Mouse (Mus musculus): ENCODE results near the gene Otulin. TPM values are rescaled to one million over a fixed set of nuclear protein-coding genes. Genes with fewer than 3 reads are reported as not detected.

The Otulin gene
- polyA plus RNA-seq, 1 experiment from 2014 or later: 41.8 TPM

GRCm38 (mm10) chr15:27519857-27520256 is 110.6 kb downstream of the Otulin start:
- Histone ChIP-seq H3K36me3 (ENCODE audit: insufficient read depth) (no peaks in the 10 kb centered on the region), H3K9ac (no peak overlapping the region), H3K4me1 (ENCODE audit: insufficient read depth) (peaks cover 4% of the 10 kb centered on the region; the same call in 1 of the 2 replicates), H3K27me3 (ENCODE audit: insufficient read depth, low read length) (no peaks in the 10 kb centered on the region), H3K4me3 (ENCODE audit: low read depth, low read length) (no peak overlapping the region), H3K27ac (ENCODE audit: low read depth) (no peak overlapping the region), H3K4me2 (no peak overlapping the region), H3K9me3 (ENCODE audit: low read depth, low read length) (no peaks in the 10 kb centered on the region)
- DNase-seq (no peak), ATAC-seq (ENCODE audit: insufficient read depth) (no peak)
- WGBS: 91% methylated on average over 7 of the region's 7 CpGs
- TF ChIP-seq CTCF (IDR thresholded peaks at IDR 0.05; ENCODE audit: low read depth): no peak

GRCm38 (mm10) chr15:27518026-27518425 is 112.5 kb downstream of the Otulin start:
- no peak overlapping the region for H3K4me3 ChIP-seq (ENCODE audit: low read depth, low read length)
- H3K4me1 ChIP-seq (ENCODE audit: insufficient read depth): peaks cover 4% of the 10 kb centered on the region; the same call in 1 of the 2 replicates
- no peak for DNase-seq
- H3K27ac ChIP-seq (ENCODE audit: low read depth): no peak overlapping the region
- WGBS: 77% methylated on average over 8 of the region's 8 CpGs
- no peak overlapping the region for H3K4me2 ChIP-seq
- H3K9ac ChIP-seq: no peak overlapping the region
- no peak for ATAC-seq (ENCODE audit: insufficient read depth)
- no peaks in the 10 kb centered on the region for H3K9me3 ChIP-seq (ENCODE audit: low read depth, low read length)
- no peaks in the 10 kb centered on the region for H3K36me3 ChIP-seq (ENCODE audit: insufficient read depth)
- TF ChIP-seq CTCF (IDR thresholded peaks at IDR 0.05; ENCODE audit: low read depth): no peak
- H3K27me3 ChIP-seq (ENCODE audit: insufficient read depth, low read length): no peaks in the 10 kb centered on the region

GRCm38 (mm10) chr15:27516927-27517326 is 113.6 kb downstream of the Otulin start:
- Histone ChIP-seq H3K4me2 (no peak overlapping the region), H3K4me3 (ENCODE audit: low read depth, low read length) (no peak overlapping the region), H3K9me3 (ENCODE audit: low read depth, low read length) (no peaks in the 10 kb centered on the region), H3K27me3 (ENCODE audit: insufficient read depth, low read length) (no peaks in the 10 kb centered on the region), H3K36me3 (ENCODE audit: insufficient read depth) (no peaks in the 10 kb centered on the region), H3K9ac (no peak overlapping the region), H3K27ac (ENCODE audit: low read depth) (no peak overlapping the region), H3K4me1 (ENCODE audit: insufficient read depth) (peaks cover 4% of the 10 kb centered on the region; the same call in 1 of the 2 replicates)
- ATAC-seq (ENCODE audit: insufficient read depth): no peak
- no peak for DNase-seq
- 62% methylated on average over 1 of the region's 1 CpGs for WGBS
- no peak for TF ChIP-seq CTCF (IDR thresholded peaks at IDR 0.05; ENCODE audit: low read depth)

GRCm38 (mm10) chr15:27508982-27509381 is 121.5 kb downstream of the Otulin start:
- Histone ChIP-seq H3K9ac (no peak overlapping the region), H3K9me3 (ENCODE audit: low read depth, low read length) (no peaks in the 10 kb centered on the region), H3K4me3 (ENCODE audit: low read depth, low read length) (no peak overlapping the region), H3K4me1 (ENCODE audit: insufficient read depth) (peaks cover 6% of the 10 kb centered on the region; the same call in 1 of the 2 replicates), H3K27ac (ENCODE audit: low read depth) (no peak overlapping the region), H3K4me2 (no peak overlapping the region), H3K27me3 (ENCODE audit: insufficient read depth, low read length) (no peaks in the 10 kb centered on the region), H3K36me3 (ENCODE audit: insufficient read depth) (no peaks in the 10 kb centered on the region)
- ATAC-seq (ENCODE audit: insufficient read depth): no peak
- DNase-seq: no peak
- no peak for TF ChIP-seq CTCF (IDR thresholded peaks at IDR 0.05; ENCODE audit: low read depth)
- 89% methylated on average over 17 of the region's 17 CpGs for WGBS

GRCm38 (mm10) chr15:27508169-27508568 is 122.3 kb downstream of the Otulin start:
- no peak overlapping the region for H3K4me2 ChIP-seq
- ATAC-seq (ENCODE audit: insufficient read depth) (no peak), DNase-seq (no peak)
- no peak overlapping the region for H3K9ac ChIP-seq
- H3K27ac ChIP-seq (ENCODE audit: low read depth): no peak overlapping the region
- TF ChIP-seq CTCF (IDR thresholded peaks at IDR 0.05; ENCODE audit: low read depth): no peak
- H3K9me3 ChIP-seq (ENCODE audit: low read depth, low read length): no peaks in the 10 kb centered on the region
- no peaks in the 10 kb centered on the region for H3K27me3 ChIP-seq (ENCODE audit: insufficient read depth, low read length)
- 85% methylated on average over 7 of the region's 7 CpGs for WGBS
- H3K36me3 ChIP-seq (ENCODE audit: insufficient read depth): no peaks in the 10 kb centered on the region
- H3K4me3 ChIP-seq (ENCODE audit: low read depth, low read length): no peak overlapping the region
- peaks cover 8% of the 10 kb centered on the region; the same call in 1 of the 2 replicates for H3K4me1 ChIP-seq (ENCODE audit: insufficient read depth)

- TF ChIP-seq CTCF (IDR thresholded peaks at IDR 0.05; ENCODE audit: low read depth): no peak
- H3K4me1 ChIP-seq (ENCODE audit: insufficient read depth): peaks cover 12% of the 10 kb centered on the region; the same call in 1 of the 2 replicates
- 76% methylated on average over 15 of the region's 15 CpGs for WGBS
- no peaks in the 10 kb centered on the region for H3K27me3 ChIP-seq (ENCODE audit: insufficient read depth, low read length)
- ATAC-seq (ENCODE audit: insufficient read depth): no peak
- H3K36me3 ChIP-seq (ENCODE audit: insufficient read depth): no peaks in the 10 kb centered on the region
- H3K27ac ChIP-seq (ENCODE audit: low read depth): no peak overlapping the region
- no peaks in the 10 kb centered on the region for H3K9me3 ChIP-seq (ENCODE audit: low read depth, low read length)
- H3K9ac ChIP-seq: no peak overlapping the region
- no peak overlapping the region for H3K4me2 ChIP-seq
- no peak overlapping the region for H3K4me3 ChIP-seq (ENCODE audit: low read depth, low read length)
- DNase-seq: no peak
These were observed 123.4 kb downstream of the Otulin start for GRCm38 (mm10) chr15:27506893-27507596.

GRCm38 (mm10) chr15:27506127-27506886 is 124.2 kb downstream of the Otulin start:
- Histone ChIP-seq H3K4me3 (ENCODE audit: low read depth, low read length) (no peak overlapping the region), H3K9ac (no peak overlapping the region), H3K27ac (ENCODE audit: low read depth) (no peak overlapping the region), H3K4me1 (ENCODE audit: insufficient read depth) (peaks cover 12% of the 10 kb centered on the region; the same call in 1 of the 2 replicates), H3K9me3 (ENCODE audit: low read depth, low read length) (no peaks in the 10 kb centered on the region), H3K36me3 (ENCODE audit: insufficient read depth) (no peaks in the 10 kb centered on the region), H3K4me2 (no peak overlapping the region), H3K27me3 (ENCODE audit: insufficient read depth, low read length) (no peaks in the 10 kb centered on the region)
- no peak for TF ChIP-seq CTCF (IDR thresholded peaks at IDR 0.05; ENCODE audit: low read depth)
- WGBS: 39% methylated on average over 5 of the region's 5 CpGs
- ATAC-seq (ENCODE audit: insufficient read depth) (no peak), DNase-seq (no peak)

All from lung, embryonic 14.5 days (tissue).